Mouse (Mus musculus) layer of hippocampus, adult 18-20 months (tissue): ENCODE results near the gene Tchp. TPM values are rescaled to one million over a fixed set of nuclear protein-coding genes. Genes with fewer than 3 reads are reported as not detected.

Source experiments
- DNase-seq, 2 experiments: peaks; one replicate each; pipeline ENCODE4 v3.0.0; 2022; ENCODE audit warnings: low spot score in 2 of 2
- long read RNA-seq: library from polyadenylated mRNA; stranded (forward); transcript quantifications from one replicate; pipeline ENCODE4 v2.0.0, GENCODE M21; 2021
- total RNA-seq, 2 experiments: library from RNA; stranded (reverse); gene quantifications; 2 replicates each; pipeline ENCODE4 v1.2.3; 2021

The Tchp gene
- total RNA-seq, result 10 to 100 TPM; 13.0 to 13.3 TPM
- long read RNA-seq, transcript Tchp-201 (13 exons, 2,882 nt), result major isoform, 10 of 17 reads
- long read RNA-seq, partial matches to known transcripts, result 1 of 17 reads
- long read RNA-seq, other reads (novel, unspliced or antisense), result 6 of 17 reads

- peak; percentile 87 to 95 for DNase-seq
These were observed at the start of gene Tchp for GRCm38 (mm10) chr5:114707265-114708068. Tchp (plus strand) TSS chr5:114707760.

- no peak for DNase-seq
These were observed 49.3 kb upstream of the Tchp start, which contains the start of gene Trpv4 for GRCm38 (mm10) chr5:114658255-114658654. Trpv4 (minus strand) TSS chr5:114658421.

GRCm38 (mm10) chr5:114661029-114661428 is 46.5 kb upstream of the Tchp start:
- DNase-seq, result no peak

- DNase-seq, result no peak
These were observed 43.4 kb upstream of the Tchp start for GRCm38 (mm10) chr5:114664139-114664538.

GRCm38 (mm10) chr5:114664750-114665149 is 42.8 kb upstream of the Tchp start:
- no peak for DNase-seq

- no peak for DNase-seq
These were observed 40.9 kb upstream of the Tchp start for GRCm38 (mm10) chr5:114666659-114667058.

GRCm38 (mm10) chr5:114667228-114667856 is 40.2 kb upstream of the Tchp start:
- peak; percentile 97 to 98 for DNase-seq

GRCm38 (mm10) chr5:114669014-114669413 is 38.5 kb upstream of the Tchp start:
- no peak for DNase-seq

- no peak for DNase-seq
These were observed 34.4 kb upstream of the Tchp start for GRCm38 (mm10) chr5:114673114-114673513.

GRCm38 (mm10) chr5:114674594-114674993 is 33.0 kb upstream of the Tchp start:
- no peak for DNase-seq

GRCm38 (mm10) chr5:114679841-114680591 is 27.5 kb upstream of the Tchp start:
- DNase-seq, result peak in 1 of 2 experiments; percentile 44

GRCm38 (mm10) chr5:114680676-114681285 is 26.8 kb upstream of the Tchp start:
- DNase-seq, result no peak

- no peak for DNase-seq
These were observed 25.8 kb upstream of the Tchp start for GRCm38 (mm10) chr5:114681717-114682116.

GRCm38 (mm10) chr5:114685986-114686385 is 21.6 kb upstream of the Tchp start:
- DNase-seq, result no peak

- no peak for DNase-seq
These were observed 20.8 kb upstream of the Tchp start for GRCm38 (mm10) chr5:114686726-114687210.

GRCm38 (mm10) chr5:114687901-114688300 is 19.7 kb upstream of the Tchp start:
- DNase-seq, result no peak

GRCm38 (mm10) chr5:114688703-114689102 is 18.9 kb upstream of the Tchp start:
- DNase-seq, result no peak

- DNase-seq, result no peak
These were observed 17.7 kb upstream of the Tchp start for GRCm38 (mm10) chr5:114689700-114690366.

GRCm38 (mm10) chr5:114690633-114691567 is 16.7 kb upstream of the Tchp start, which contains the start of gene Gltp:
Gltp (minus strand) TSS chr5:114690984.
- peak; percentile 92 to 95 for DNase-seq
